Mouse (Mus musculus): ENCODE results near the gene Dact1. TPM values are rescaled to one million over a fixed set of nuclear protein-coding genes. Genes with fewer than 3 reads are reported as not detected.

Dact1 gene
- polyA plus RNA-seq (2012; ENCODE audit: insufficient read depth, insufficient read length, missing spikeins) = 1.5 and 2.4 TPM in 2 replicates

GRCm38 (mm10) chr12:71309581-71310067 lies at the start of gene Dact1:
TSS of gene Dact1 (plus strand) at chr12:71309884.
- Histone ChIP-seq H3K4me1 (ENCODE audit: control insufficient read depth, insufficient read depth, insufficient read length, low read length) (no peaks in the 10 kb centered on the region; the same call in 1 of the 2 replicates), H3K4me3 (ENCODE audit: insufficient read depth, low read depth, low read length) (peak within 1 kb of the TSS; percentile 79), H3K27ac (replicated peaks; ENCODE audit: low read depth, low read length) (no peak within 1 kb of the TSS)

GRCm38 (mm10) chr12:71264211-71264610 lies 45.5 kb upstream of the Dact1 start:
- Histone ChIP-seq H3K4me3 (ENCODE audit: insufficient read depth, low read depth, low read length) (no peak overlapping the region), H3K27ac (replicated peaks; ENCODE audit: low read depth, low read length) (no peak overlapping the region), H3K4me1 (ENCODE audit: control insufficient read depth, insufficient read depth, insufficient read length, low read length) (no peaks in the 10 kb centered on the region)

GRCm38 (mm10) chr12:71269367-71269766 lies 40.3 kb upstream of the Dact1 start:
- Histone ChIP-seq H3K4me3 (ENCODE audit: insufficient read depth, low read depth, low read length) (no peak overlapping the region), H3K4me1 (ENCODE audit: control insufficient read depth, insufficient read depth, insufficient read length, low read length) (no peaks in the 10 kb centered on the region), H3K27ac (replicated peaks; ENCODE audit: low read depth, low read length) (no peak overlapping the region)

- H3K27ac ChIP-seq (replicated peaks; ENCODE audit: low read depth, low read length) = no peak overlapping the region
- no peaks in the 10 kb centered on the region for H3K4me1 ChIP-seq (ENCODE audit: control insufficient read depth, insufficient read depth, insufficient read length, low read length)
- no peak overlapping the region for H3K4me3 ChIP-seq (ENCODE audit: insufficient read depth, low read depth, low read length)
Observed at GRCm38 (mm10) chr12:71271131-71271530, 38.6 kb upstream of the Dact1 start.

GRCm38 (mm10) chr12:71274519-71275237 lies 35.0 kb upstream of the Dact1 start:
- H3K27ac ChIP-seq (replicated peaks; ENCODE audit: low read depth, low read length) = no peak overlapping the region
- H3K4me3 ChIP-seq (ENCODE audit: insufficient read depth, low read depth, low read length) = no peak overlapping the region
- H3K4me1 ChIP-seq (ENCODE audit: control insufficient read depth, insufficient read depth, insufficient read length, low read length) = no peaks in the 10 kb centered on the region

- Histone ChIP-seq H3K4me1 (ENCODE audit: control insufficient read depth, insufficient read depth, insufficient read length, low read length) (no peaks in the 10 kb centered on the region), H3K27ac (replicated peaks; ENCODE audit: low read depth, low read length) (no peak overlapping the region), H3K4me3 (ENCODE audit: insufficient read depth, low read depth, low read length) (no peak overlapping the region)
Observed at GRCm38 (mm10) chr12:71275906-71276595, 33.6 kb upstream of the Dact1 start.

GRCm38 (mm10) chr12:71279521-71280262 lies 30.0 kb upstream of the Dact1 start:
- H3K4me3 ChIP-seq (ENCODE audit: insufficient read depth, low read depth, low read length) = no peak overlapping the region
- H3K4me1 ChIP-seq (ENCODE audit: control insufficient read depth, insufficient read depth, insufficient read length, low read length) = no peaks in the 10 kb centered on the region
- H3K27ac ChIP-seq (replicated peaks; ENCODE audit: low read depth, low read length) = no peak overlapping the region

GRCm38 (mm10) chr12:71281201-71281768 lies 28.4 kb upstream of the Dact1 start:
- no peak overlapping the region for H3K27ac ChIP-seq (replicated peaks; ENCODE audit: low read depth, low read length)
- H3K4me3 ChIP-seq (ENCODE audit: insufficient read depth, low read depth, low read length) = no peak overlapping the region
- H3K4me1 ChIP-seq (ENCODE audit: control insufficient read depth, insufficient read depth, insufficient read length, low read length) = no peaks in the 10 kb centered on the region

GRCm38 (mm10) chr12:71285399-71285798 lies 24.3 kb upstream of the Dact1 start:
- H3K27ac ChIP-seq (replicated peaks; ENCODE audit: low read depth, low read length) = no peak overlapping the region
- H3K4me1 ChIP-seq (ENCODE audit: control insufficient read depth, insufficient read depth, insufficient read length, low read length) = no peaks in the 10 kb centered on the region
- no peak overlapping the region for H3K4me3 ChIP-seq (ENCODE audit: insufficient read depth, low read depth, low read length)

- H3K4me1 ChIP-seq (ENCODE audit: control insufficient read depth, insufficient read depth, insufficient read length, low read length) = no peaks in the 10 kb centered on the region
- no peak overlapping the region for H3K4me3 ChIP-seq (ENCODE audit: insufficient read depth, low read depth, low read length)
- no peak overlapping the region for H3K27ac ChIP-seq (replicated peaks; ENCODE audit: low read depth, low read length)
Observed at GRCm38 (mm10) chr12:71290460-71290859, 19.2 kb upstream of the Dact1 start.

GRCm38 (mm10) chr12:71293960-71294942 lies 15.4 kb upstream of the Dact1 start:
- Histone ChIP-seq H3K27ac (replicated peaks; ENCODE audit: low read depth, low read length) (no peak overlapping the region), H3K4me3 (ENCODE audit: insufficient read depth, low read depth, low read length) (no peak overlapping the region), H3K4me1 (ENCODE audit: control insufficient read depth, insufficient read depth, insufficient read length, low read length) (no peaks in the 10 kb centered on the region; the same call in 1 of the 2 replicates)

- Histone ChIP-seq H3K4me1 (ENCODE audit: control insufficient read depth, insufficient read depth, insufficient read length, low read length) (no peaks in the 10 kb centered on the region; the same call in 1 of the 2 replicates), H3K4me3 (ENCODE audit: insufficient read depth, low read depth, low read length) (no peak overlapping the region), H3K27ac (replicated peaks; ENCODE audit: low read depth, low read length) (no peak overlapping the region)
Observed at GRCm38 (mm10) chr12:71296849-71297535, 12.7 kb upstream of the Dact1 start.

- Histone ChIP-seq H3K4me1 (ENCODE audit: control insufficient read depth, insufficient read depth, insufficient read length, low read length) (no peaks in the 10 kb centered on the region; the same call in 1 of the 2 replicates), H3K4me3 (ENCODE audit: insufficient read depth, low read depth, low read length) (peak overlapping the region; percentile 79), H3K27ac (replicated peaks; ENCODE audit: low read depth, low read length) (no peak overlapping the region)
Observed at GRCm38 (mm10) chr12:71310068-71310931, 616 bp downstream of the Dact1 start.
